Mouse (Mus musculus) common myeloid progenitor, adult 5-6 weeks (primary cell): ENCODE results near the gene Dhodh. TPM values are rescaled to one million over a fixed set of nuclear protein-coding genes. Genes with fewer than 3 reads are reported as not detected.

Experiments
- ATAC-seq: replicated peaks from 2 replicates; pipeline ENCODE4 v1.8.0; 2016; ENCODE audit warnings: low read depth, mild to moderate bottlenecking, moderate TSS enrichment, inconsistent platforms; ENCODE audit not compliant: poor library complexity, severe bottlenecking
- total RNA-seq: library from RNA; stranded (forward); fragments of 200-1000, 187-1606 nt; gene quantifications from 2 replicates; pipeline ENCODE4 v1.2.3, GENCODE M21; 2017

The Dhodh gene
- 21.9 and 23.1 TPM in 2 replicates for total RNA-seq

GRCm38 (mm10) chr8:109608271-109609152 is at the start of gene Dhodh:
TSS of gene Dhodh (minus strand) at chr8:109608673.
- peak; percentile 96 for ATAC-seq

GRCm38 (mm10) chr8:109656860-109657259 is 48.4 kb upstream of the Dhodh start:
- no peak for ATAC-seq

- ATAC-seq, result no peak
Measured at GRCm38 (mm10) chr8:109650801-109651200, 42.3 kb upstream of the Dhodh start.

GRCm38 (mm10) chr8:109648469-109648868 is 40.0 kb upstream of the Dhodh start:
- ATAC-seq, result no peak

GRCm38 (mm10) chr8:109647331-109647730 is 38.9 kb upstream of the Dhodh start:
- ATAC-seq, result no peak

GRCm38 (mm10) chr8:109641236-109641635 is 32.8 kb upstream of the Dhodh start:
- ATAC-seq, result no peak

- ATAC-seq, result no peak
Measured at GRCm38 (mm10) chr8:109640410-109640809, 31.9 kb upstream of the Dhodh start.

GRCm38 (mm10) chr8:109638851-109639250 is 30.4 kb upstream of the Dhodh start:
- no peak for ATAC-seq

GRCm38 (mm10) chr8:109635146-109635545 is 26.7 kb upstream of the Dhodh start:
- no peak for ATAC-seq

- no peak for ATAC-seq
Measured at GRCm38 (mm10) chr8:109632498-109632897, 24.0 kb upstream of the Dhodh start.

- ATAC-seq, result no peak
Measured at GRCm38 (mm10) chr8:109628638-109629037, 20.2 kb upstream of the Dhodh start.

- ATAC-seq, result no peak
Measured at GRCm38 (mm10) chr8:109615569-109615968, 7.1 kb upstream of the Dhodh start.

- peak; percentile 94 for ATAC-seq
Measured at GRCm38 (mm10) chr8:109614243-109615210, 6.1 kb upstream of the Dhodh start, which contains the start of gene Pkd1l3. TSS of gene Pkd1l3 (plus strand) at chr8:109614517.

- no peak for ATAC-seq
Measured at GRCm38 (mm10) chr8:109609153-109609502, 655 bp upstream of the Dhodh start.

- ATAC-seq, result peak; percentile 9; the same call in 1 of the 2 replicates
Measured at GRCm38 (mm10) chr8:109607650-109608049, 823 bp downstream of the Dhodh start.

GRCm38 (mm10) chr8:109606725-109607124 is 1.7 kb downstream of the Dhodh start:
- ATAC-seq, result no peak

GRCm38 (mm10) chr8:109595854-109596253 is 12.6 kb downstream of the Dhodh start:
- peak; percentile 84 for ATAC-seq

- ATAC-seq, result peak; percentile 87
Measured at GRCm38 (mm10) chr8:109593117-109593788, 15.2 kb downstream of the Dhodh start.

GRCm38 (mm10) chr8:109592164-109592563 is 16.3 kb downstream of the Dhodh start:
- ATAC-seq, result no peak

GRCm38 (mm10) chr8:109591367-109591766 is 17.1 kb downstream of the Dhodh start:
- ATAC-seq, result no peak
